Mouse (Mus musculus) urinary bladder, postnatal 14 days (tissue): ENCODE results near the gene Tmem25.
"Not testable (repeated sequence)": the region's sequence is repeated elsewhere in the genome, so short reads cannot be mapped to it uniquely, and the experiment has no call there.

Source experiments
- DNase-seq: peaks from one replicate; pipeline ENCODE4 v3.0.0; 2021; ENCODE audit warnings: low spot score

The Tmem25 gene

GRCm38 (mm10) chr9:44772392-44772749 is 26.7 kb downstream of the Tmem25 start:
- no peak for DNase-seq

DNA sequence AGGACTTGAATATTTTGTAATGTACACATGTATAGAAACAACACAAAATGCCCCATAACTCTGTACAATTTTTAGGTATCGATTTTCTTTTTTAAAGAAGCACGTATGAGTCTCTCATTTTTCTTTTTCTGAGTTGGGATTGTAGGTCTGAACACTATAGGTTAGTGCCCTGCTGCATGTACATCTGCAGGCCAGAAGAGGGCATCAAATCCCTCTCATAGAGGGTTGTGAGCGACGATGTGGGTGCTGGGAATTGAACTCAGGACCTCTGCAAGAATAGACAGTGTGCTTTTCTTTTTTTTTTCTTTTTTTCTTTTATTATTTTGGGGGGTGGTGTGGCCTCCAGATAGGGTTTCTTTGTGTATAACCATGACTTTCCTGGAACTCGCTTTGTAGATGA is 27.7 kb downstream of the Tmem25 start:
- no peak for DNase-seq

GRCm38 (mm10) chr9:44768029-44768394 is 31.1 kb downstream of the Tmem25 start:
- not testable (repeated sequence) for DNase-seq

- peak; percentile 83 for DNase-seq
Measured at GRCm38 (mm10) chr9:44767101-44768028, 31.7 kb downstream of the Tmem25 start, which contains the start of the genes Arcn1 and Ift46. Gene Arcn1, minus strand, starts transcription at chr9:44767845. Gene Ift46, plus strand, starts transcription at chr9:44767908.

- no peak for DNase-seq
Measured at GRCm38 (mm10) chr9:44760873-44761272, 38.2 kb downstream of the Tmem25 start.

- no peak for DNase-seq
Measured at GRCm38 (mm10) chr9:44748473-44748872, 50.6 kb downstream of the Tmem25 start.

GRCm38 (mm10) chr9:44747341-44747740 is 51.8 kb downstream of the Tmem25 start:
- DNase-seq, result no peak

DNA sequence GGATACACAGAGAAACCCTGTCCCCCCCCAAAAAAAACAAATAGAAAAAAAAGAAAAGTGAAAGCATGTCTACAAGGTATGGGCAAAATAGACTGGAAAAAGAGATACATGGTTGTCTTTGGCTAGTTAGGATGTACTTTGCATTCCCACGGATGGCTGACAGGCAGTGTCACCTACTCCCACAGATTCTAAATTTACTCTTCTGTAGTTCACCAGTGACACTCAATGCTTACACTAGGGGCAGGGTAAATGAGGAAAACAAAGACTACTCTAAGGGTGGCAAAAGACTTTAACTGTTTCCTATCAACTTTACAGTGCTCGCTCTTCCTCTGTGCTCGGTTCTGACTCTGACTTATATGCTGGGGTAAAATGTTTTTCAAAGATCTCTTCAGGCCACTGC is 52.4 kb downstream of the Tmem25 start:
- no peak for DNase-seq

DNA sequence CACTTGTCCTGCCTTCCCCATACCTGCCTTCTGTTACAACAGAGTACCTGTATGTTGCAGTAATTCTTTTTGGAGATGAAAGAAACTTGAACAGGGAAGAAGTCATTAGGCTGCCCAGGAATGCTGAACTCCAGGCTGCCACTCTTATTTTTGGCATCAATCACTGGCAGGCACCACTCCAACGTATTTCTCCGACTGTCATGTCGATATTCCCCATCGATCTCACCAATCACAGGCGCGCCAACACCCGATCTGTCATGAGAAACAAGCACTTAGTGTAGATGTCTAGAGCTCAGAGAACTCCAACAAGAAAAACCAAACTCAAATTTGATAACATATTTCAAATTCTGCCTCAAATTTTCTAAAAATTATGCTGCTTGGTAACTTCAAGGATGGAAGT is 53.7 kb downstream of the Tmem25 start:
- DNase-seq, result no peak
